Mouse (Mus musculus) ovary, adult 2 months (tissue): ENCODE data around the gene Foxk2. TPM values are rescaled to one million over a fixed set of nuclear protein-coding genes. Genes with fewer than 3 reads are reported as not detected.

Experiments
- polyA plus RNA-seq: library from polyadenylated mRNA; depleted of rRNA; stranded (reverse); fragments of >200 nt; gene quantifications from 2 replicates; pipeline ENCODE4 v1.2.3, GENCODE M21; 2012; rRNA removed

Foxk2 gene
- polyA plus RNA-seq, result 91.7 and 98.5 TPM in 2 replicates

DNA sequence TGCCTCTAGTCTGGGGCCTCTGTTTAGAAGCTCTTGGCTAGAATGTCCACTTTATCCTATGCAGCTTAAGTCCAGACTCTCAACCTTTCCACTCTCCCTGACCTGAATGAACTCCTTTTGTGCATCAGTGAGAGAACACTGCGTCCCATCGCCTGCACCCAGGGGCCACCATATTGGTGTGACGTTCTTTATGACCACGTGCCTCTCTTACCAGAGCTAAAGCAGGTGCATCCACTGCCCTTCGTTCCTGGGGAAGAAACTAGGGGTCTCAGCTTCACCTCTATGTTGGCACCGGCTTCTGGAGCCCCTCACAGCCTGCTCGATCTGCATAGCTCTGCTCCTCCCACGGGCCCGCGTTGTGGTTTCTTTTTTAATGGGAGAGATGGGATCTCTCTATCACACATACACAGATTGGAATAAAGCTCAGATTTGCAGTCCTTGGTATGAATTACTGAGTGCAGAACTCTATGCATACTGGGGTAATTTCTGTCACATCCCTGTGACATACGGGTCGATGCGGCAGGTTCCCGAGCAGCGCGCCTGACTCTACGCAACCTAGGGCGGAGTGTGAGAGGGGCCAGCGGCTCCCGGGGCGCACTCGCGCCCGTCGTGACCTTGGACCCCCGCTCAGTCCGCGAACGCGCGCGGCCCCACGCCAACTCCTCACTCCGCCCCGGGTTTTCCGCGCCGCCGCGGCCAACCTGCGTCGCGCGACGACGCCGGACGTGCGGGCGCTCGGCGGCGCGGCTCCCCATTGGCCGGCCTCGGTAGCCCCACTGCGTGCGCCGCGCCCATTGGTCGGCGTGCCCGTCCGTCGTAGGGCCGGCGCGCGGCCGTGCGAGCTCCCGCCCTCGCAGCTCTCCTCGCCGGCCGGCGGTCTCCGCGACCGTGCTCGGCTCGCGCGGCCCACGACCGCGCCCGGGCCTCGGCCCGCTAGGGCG lies at the start of gene Foxk2:
Gene Foxk2, plus strand, starts transcription at position 831 of the 941 bp plus-strand sequence.

DNA sequence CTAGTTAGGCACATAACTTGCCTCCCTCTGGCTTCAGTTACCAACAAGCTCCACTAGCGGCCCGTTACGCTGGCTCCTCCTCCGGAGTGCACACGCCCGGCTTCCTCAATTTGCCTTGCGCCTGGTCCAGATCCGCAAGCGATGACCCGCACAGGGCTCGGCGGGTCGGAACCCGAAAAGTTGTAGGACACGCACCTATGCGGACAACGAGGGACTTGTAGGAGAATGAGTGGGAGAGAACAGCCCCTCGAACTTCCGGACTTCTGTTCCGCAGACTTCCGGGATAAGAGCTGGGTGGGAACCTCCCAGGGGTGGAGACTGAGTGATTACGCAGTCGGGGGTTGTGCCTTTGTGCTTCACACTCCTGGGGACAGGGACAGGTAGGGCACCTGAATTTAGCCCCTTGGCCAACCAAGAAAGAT lies 30.8 kb upstream of the Foxk2 start, which contains the start of gene Cybc1:
Gene Cybc1, minus strand, starts transcription at position 305 of the 422 bp plus-strand sequence.

DNA sequence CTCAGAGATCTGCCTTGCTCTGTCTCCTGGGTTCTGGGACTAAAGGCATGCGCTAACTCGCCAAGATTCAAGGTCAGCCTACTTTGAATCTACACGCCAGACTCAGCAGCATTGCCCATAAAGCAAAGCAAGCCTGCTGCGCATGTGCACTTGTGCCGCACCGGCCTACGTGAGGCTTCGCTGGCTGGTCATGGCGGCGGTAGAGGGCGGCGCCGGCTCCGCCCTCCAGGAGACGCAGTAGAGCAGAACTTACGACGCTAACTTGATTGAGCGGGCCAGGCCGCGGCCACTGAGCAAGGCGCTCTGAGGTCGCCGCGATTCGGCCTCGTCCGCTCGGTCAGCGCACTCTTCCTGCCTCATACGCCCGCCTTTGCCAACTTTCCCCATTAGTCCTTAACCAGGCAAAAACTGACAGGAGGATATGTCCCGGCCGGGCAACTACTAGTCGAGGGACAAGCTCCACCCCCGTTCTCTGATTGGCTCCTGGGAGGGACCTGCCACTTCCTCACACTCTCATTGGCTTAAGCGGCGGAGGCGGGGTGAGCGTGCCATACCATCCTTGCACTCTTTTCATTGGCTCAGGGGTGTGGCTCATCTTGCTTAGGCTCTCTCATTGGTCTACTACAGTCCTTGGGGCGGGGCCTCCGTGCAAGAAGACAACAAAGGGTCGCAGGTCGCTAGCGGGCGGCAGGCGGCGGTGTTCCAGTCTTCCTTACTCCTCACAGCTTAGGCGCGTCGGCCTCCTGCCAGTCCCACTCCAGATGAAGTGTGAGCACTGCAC lies 23.0 kb upstream of the Foxk2 start, which contains the start of gene Narf:
Gene Narf, plus strand, starts transcription at position 690 of the 781 bp plus-strand sequence.

GRCm38 (mm10) chr11:121354091-121354707 lies 94.4 kb downstream of the Foxk2 start, which contains the start of gene Wdr45b:
TSS of gene Wdr45b (minus strand) at chr11:121354445.

Other genes with a start within 250 kb of the Foxk2 start
- 5.7 and 9.2 TPM in 2 replicates for gene Cd7, start 220.6 kb upstream of the Foxk2 start, polyA plus RNA-seq
- gene Sectm1b, start 196.4 kb upstream of the Foxk2 start, polyA plus RNA-seq, result 2.3 and 2.4 TPM in 2 replicates
- 1.7 and 2.5 TPM in 2 replicates for gene Sectm1a, start 178.8 kb upstream of the Foxk2 start, polyA plus RNA-seq
- gene Tex19.2, start 141.3 kb upstream of the Foxk2 start, polyA plus RNA-seq, result 0.43 and 0.53 TPM in 2 replicates
- 1.9 and 2.1 TPM in 2 replicates for gene Tex19.1, start 113.8 kb upstream of the Foxk2 start, polyA plus RNA-seq
- 0.28 TPM in 1 of 2 replicates, not detected in the other for gene Uts2r, start 99.7 kb upstream of the Foxk2 start, polyA plus RNA-seq
- 41.1 and 43.8 TPM in 2 replicates for gene Hexdc, start 55.6 kb upstream of the Foxk2 start, polyA plus RNA-seq
- gene Ogfod3, start 55.3 kb upstream of the Foxk2 start, polyA plus RNA-seq, result 13.2 and 14.1 TPM in 2 replicates
- gene Cybc1, start 30.7 kb upstream of the Foxk2 start, polyA plus RNA-seq, result 27.0 and 31.8 TPM in 2 replicates
- gene Narf, start 22.7 kb upstream of the Foxk2 start, polyA plus RNA-seq, result 22.8 and 30.3 TPM in 2 replicates
- 63.5 and 64.8 TPM in 2 replicates for gene Wdr45b, start 94.5 kb downstream of the Foxk2 start, polyA plus RNA-seq
- 5.3 and 5.5 TPM in 2 replicates for gene Rab40b, start 128.3 kb downstream of the Foxk2 start, polyA plus RNA-seq
- gene Fn3krp, start 161.4 kb downstream of the Foxk2 start, polyA plus RNA-seq, result 8.0 and 8.7 TPM in 2 replicates
- 2.0 and 3.8 TPM in 2 replicates for gene Fn3k, start 174.9 kb downstream of the Foxk2 start, polyA plus RNA-seq
- gene Tbcd, start 192.0 kb downstream of the Foxk2 start, polyA plus RNA-seq, result 91.7 and 110 TPM in 2 replicates